Mouse (Mus musculus) left cerebral cortex, postnatal 14 days (tissue): Measurements from ENCODE around the gene Ctnna3. TPM values are rescaled to one million over a fixed set of nuclear protein-coding genes. Genes with fewer than 3 reads are reported as not detected.
A peak's percentile ranks its signal among the peaks of the same experiment; 100 is the strongest.

ENCODE experiments used
- DNase-seq, 2 experiments: peaks; one replicate each; pipeline ENCODE4 v3.0.0; 2021 to 2022; ENCODE audit warnings: low spot score in 2 of 2, mixed read lengths in 1 of 2
- intact Hi-C: fragments of 180-260 bp; cut with DNase I; formaldehyde crosslinking; loops from one replicate; pipeline ENCODE4 v1.15.1; 2025
- total RNA-seq, 2 experiments: library from RNA; stranded (reverse); gene quantifications; 2 replicates each; pipeline ENCODE4 v1.2.3; 2021

Ctnna3 gene
- total RNA-seq, 2 experiments from 2014 or later: 1.0 to 2.0 TPM

DNA sequence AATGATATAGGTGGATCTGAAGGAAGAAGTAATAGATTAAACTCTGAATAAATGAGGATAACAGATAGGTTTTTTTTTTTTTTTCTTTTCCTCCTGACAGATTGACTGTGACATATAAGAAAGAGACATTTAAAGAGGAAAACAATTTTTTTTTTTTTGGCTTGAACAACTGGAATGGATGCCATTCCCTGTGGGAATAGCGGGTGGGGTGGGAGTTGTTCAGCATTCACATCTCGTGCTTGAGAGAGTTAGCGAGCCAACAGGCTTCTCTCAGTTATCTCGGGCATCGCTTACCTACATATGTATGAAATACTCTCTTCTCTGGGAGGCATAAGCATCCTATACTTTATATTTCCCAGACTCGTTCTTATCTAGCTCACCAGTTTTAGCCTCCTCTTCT is 375.7 kb downstream of the Ctnna3 start:
- intact Hi-C loops: no loop called here

DNA sequence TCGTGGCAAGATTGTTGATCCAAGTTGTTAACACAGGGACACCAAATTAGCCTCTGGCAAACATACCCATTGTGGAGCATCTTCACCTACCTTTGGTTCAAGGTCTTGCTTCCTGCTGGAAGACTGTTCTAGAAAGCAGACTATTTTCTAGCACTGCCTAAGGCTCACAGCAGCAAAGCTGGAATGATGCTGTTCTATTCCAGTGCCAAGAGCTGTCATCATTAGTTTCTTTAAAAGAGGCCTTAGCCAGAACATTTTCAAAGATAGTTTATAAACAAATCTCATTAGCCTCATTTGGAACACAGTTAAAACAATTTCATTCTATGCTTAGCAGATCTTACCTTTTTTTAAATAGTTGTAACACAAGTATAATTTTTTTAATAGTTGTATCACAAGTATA is 376.4 kb downstream of the Ctnna3 start:
- intact Hi-C loops: no loop called here
- DNase-seq: no peak

More for the DNA sequence above, 375.7 kb downstream of the Ctnna3 start:
- DNase-seq: no peak

DNA sequence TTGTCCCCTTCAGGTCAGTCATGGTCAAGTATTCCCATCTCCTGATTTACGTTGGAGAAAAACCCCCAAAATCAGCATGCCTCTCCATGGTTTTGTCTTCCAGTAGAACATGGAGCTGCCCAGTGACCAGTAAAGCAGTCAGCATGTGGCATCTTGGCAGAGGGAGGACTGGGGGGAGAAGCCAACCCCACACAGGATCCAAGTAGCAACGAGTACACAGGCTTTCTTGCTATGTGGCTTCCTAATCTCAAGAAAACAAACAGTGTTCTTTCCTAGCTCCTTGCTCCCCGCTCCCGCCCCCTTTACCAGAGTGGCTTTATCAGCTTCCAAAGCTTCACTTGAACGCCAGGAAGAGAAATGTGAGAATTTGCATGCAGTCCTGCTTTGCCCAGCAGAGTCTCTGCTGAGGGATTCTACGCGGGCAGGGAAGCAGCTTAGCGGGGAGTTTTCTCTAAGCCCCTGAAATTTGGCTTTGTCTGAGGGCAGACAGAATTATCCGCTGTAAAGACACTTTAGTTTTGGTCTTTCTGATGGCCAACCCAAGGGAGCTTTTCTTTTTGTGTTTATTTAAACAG is 380.2 kb downstream of the Ctnna3 start:
- DNase-seq: no peak
- intact Hi-C loops: no loop called here

DNA sequence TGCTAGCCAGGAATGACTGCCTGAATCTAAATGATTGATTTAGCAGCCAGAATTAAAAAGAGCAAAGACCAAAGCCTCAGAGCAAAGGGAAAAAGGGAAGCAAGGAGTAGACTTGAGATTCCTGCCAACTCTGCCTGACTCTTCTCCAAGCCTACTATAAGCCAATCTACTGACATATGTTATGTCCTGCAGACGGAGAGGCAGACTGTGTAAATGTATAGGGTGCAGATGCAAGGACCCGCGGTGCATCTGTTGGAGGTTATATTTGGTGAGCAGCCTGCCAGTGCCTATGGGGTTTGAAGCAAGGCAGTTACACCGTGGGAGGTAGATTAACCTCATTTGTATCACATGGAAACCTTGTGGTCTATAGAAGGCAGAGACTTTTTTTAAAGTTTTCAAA is 409.1 kb downstream of the Ctnna3 start:
- intact Hi-C loops: no loop called here
- DNase-seq: peak; percentile 37 to 42

DNA sequence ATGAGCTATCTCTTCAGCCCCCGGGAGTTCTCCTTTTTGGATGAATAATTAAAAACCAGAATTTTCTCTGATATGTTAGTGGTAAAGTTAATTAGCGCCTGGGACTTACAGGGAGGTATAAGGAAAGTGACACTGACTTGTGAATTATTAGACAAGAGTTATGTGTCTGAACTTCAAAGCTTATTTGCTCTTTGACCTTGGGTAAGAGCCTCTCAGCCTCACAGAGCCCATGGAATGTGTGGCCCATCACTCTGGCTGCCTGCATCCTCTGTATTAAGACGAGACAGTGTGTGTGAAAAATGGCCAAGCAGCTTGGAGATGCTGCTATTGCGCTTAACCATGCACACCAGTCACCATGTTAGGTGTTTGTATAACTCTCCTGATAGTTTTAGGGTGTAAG is 422.0 kb downstream of the Ctnna3 start:
- DNase-seq: no peak
- intact Hi-C loops: no loop called here

DNA sequence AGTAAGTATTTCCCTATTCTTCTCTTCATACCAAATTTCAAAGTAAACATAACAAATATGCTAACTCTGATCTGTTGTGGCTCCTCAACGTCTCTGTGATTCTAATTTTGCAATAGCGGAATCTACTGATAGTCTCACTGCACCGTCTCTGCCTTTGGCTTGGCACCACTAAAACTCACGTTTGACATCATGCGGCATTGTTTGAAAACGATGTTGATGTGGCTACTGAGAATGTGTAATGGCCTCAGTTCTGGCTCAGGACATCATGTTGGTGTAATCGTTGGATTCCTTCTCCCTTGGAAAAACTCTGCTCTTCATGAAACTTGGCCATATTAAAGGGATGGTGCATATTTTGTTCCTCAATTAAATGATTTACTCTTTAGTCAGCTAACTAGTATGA is 439.2 kb downstream of the Ctnna3 start:
- no peak for DNase-seq
- intact Hi-C loops: no loop called here

DNA sequence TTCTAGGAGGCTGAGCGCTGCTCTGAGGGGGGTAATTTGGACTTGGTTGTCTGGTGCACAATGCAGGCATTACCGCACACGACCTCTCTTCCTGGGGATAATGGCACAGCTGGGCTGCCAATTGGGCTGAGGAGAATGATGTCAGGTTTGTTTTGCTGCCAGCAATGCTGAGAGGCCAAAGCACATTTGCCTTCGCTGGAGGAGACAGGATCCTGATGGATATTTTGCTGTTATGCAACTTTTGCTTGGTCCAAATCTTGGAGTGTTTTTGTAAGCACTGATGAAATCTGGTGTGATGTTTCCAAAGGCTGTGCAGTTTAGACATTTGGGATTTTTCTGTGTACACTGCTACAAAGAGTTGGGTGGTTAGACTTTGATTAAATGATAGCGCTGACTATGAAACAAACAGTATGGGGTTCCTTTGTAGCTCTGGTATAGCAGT is 450.6 kb downstream of the Ctnna3 start:
- DNase-seq: peak in 1 of 2 experiments; percentile 14
- intact Hi-C loops: no loop called here

DNA sequence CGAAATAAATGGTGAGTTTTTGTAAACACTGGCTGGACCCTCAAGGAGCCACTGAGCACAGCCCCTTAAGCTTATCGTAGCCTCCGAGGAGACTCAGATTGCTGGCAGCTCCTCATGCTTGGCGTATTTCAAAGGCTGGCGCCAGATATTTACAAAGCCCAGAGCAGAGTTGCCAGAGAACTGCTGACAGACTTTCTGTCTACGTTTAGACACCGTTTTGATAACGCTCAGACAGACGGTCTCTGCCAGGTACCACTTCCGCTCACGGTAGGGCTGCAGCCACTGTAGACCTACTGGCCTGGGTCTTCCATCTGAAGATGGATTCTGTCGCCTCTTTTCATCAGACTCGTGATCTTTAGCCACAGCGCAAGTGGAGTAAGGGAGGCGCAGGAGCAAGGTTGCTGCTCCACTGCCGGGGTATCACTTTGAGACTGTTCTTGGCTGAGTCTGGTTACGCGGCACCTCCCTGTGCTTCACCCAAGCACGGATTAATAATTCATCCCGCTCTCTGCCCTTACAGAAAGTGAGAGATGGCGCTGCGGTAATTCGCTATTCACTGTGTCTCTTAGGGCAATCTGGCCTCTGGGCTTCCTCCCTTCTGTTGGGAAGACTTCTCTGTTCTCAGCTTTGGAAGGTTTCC is 456.7 kb downstream of the Ctnna3 start:
- intact Hi-C loops: no loop called here
- no peak for DNase-seq

DNA sequence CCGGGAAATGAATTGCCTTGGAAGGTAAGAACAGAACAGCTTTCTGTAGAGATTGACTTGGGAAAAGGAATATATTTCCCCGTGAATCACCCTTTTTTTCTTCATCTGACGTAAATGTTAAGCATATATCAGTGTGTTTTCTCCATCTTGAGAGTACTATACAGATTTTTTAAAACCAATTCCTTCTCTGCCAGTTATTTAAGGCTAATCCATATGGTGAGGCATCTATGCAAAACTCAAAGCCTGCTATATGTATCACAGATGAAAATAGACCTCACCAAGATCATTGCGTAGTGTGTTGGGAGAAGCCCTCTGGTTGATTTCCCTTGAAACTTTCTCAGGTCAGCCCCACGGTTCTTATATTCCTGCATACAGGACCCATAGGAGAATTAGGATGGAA is 464.7 kb downstream of the Ctnna3 start:
- no peak for DNase-seq
- intact Hi-C loops: no loop called here

DNA sequence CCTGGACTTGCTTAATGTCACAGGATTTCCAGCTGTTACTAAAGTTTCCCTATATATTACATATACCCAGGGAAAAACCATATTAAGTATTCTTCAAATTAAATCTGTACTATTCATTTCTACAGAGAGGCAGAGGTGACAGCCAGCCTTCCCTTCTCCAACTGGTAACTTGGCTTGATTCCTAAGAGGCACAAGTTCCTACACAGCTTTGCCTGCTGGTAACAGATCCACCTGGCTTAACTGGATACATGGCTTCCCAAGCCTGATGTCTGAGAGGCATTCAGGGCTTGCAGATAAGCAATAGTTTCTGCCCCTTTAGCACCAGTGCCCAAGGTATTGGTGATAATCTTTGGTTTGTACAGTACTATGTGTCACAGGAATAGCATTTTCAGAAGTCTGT is 470.0 kb downstream of the Ctnna3 start:
- DNase-seq: no peak
- intact Hi-C loops: no loop called here

DNA sequence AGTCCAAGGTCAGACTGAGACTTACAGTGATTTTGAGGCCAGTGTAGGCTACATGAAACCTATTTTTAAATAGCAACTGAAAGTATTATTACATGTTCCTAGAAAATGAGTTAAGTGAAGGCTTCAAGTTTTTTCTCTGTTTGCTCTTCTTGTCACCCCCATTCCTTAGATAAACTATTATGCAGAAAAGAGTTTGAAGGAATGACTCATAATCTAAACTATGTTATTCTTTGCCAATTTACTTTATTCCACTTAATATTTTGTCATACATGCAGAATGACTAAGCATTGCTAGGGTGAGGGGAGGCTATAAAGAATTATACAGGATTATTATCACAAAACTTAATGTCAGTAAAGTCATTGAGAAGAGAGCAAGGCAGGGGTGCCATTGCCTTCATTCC is 479.0 kb downstream of the Ctnna3 start:
- intact Hi-C loops: no loop called here
- DNase-seq: no peak

DNA sequence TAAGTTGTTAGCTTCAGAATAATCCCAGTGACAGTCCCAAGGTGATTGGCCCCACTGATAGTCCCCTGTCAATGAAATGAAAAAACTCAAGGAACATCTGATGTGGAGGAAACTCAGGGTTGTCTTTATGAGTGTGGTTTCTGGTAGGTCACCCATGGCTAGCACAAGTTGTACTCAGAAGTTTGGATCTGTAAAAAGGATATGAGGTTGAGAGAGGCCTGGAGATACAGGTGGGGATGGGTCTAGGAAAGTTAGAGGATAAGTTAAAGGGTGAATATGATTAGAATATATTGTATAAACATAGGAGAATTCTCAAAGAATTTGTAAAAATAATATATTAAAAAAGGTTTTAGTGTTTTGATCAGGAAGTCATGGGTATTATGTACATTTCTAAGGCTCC is 497.4 kb downstream of the Ctnna3 start, which contains the start of gene Gm10118:
Gm10118 (minus strand) TSS at position 101 of the 400 bp plus-strand sequence.
- no peak for DNase-seq
- intact Hi-C loops: no loop called here

DNA sequence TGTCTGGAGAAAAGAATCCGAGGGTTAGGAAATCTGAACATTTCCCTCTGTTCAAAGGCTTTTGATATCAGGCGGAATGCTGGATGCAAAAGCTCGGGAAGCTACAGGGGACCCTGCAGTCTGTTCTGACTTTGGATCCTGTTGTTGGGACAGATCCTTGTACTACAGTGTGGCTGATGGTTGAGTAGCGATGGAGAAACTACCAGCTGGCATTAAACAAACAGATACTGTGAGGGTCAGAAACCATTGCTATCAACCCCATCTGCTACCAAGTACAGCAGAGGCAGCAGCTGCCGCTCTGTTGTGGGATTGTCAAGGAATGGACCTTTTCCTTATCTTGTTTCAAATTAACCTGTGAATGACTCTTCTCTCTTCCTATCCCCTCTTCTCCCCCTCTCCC is 504.0 kb downstream of the Ctnna3 start:
- intact Hi-C loops: no loop called here
- DNase-seq: no peak

DNA sequence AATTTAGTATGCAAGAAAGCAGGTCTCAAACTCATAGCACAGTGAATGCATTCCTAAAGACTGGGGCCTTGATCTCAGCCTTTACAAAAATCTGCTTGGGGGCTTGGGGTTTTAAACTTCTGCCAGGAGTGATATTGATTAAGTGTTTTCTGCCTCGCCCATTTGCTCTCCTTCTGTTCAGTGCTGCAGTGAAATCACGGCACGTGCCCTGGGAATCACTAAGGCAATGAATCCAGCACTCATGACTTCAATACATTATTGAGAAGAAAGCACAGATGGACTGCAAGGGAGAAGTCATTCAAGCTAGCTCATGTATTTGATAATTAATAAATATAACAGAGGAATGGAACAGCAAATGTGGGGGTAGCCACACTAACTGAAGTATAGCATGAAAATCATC is 515.6 kb downstream of the Ctnna3 start:
- intact Hi-C loops: no loop called here
- no peak for DNase-seq

DNA sequence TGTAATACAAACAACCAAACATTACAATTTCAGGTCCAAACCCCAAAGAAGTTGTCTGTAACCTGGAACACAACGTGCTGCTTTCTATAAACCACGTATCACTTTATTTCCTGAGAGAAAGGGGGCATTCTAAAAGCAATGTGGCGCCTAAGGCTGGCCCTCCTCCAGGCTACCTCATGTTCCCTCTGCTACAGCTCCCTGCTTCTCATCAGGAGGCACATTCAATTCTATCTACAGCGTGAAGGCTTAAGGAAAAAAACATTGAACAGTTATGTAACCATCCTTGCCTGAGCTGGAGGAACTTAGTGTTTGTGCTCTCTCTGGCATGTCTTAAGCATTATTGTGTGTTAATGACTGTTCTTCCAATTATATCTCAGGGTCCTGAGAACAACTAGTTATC is 517.4 kb downstream of the Ctnna3 start:
- intact Hi-C loops: no loop called here
- DNase-seq: peak in 1 of 2 experiments; percentile 49

DNA sequence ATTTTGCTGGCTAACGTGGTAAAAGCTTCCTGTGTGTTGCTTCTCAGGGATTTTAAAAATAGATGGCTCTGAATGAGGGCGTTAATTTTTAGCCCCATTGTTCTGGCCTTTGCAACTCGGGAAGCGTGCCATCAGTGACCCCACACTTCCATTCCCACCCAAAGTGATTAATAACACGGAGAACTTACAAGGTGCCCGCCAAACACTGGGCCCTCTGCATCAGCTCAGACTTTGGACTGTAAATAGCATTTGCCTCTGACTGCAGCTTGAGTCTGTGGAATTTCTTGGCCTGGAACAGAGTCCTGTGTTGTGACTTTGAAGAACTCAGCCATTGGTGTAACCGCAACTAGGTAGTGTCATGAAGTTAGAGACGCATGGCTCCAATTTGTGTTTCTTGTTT is 521.0 kb downstream of the Ctnna3 start:
- intact Hi-C loops: no loop called here
- DNase-seq: no peak

DNA sequence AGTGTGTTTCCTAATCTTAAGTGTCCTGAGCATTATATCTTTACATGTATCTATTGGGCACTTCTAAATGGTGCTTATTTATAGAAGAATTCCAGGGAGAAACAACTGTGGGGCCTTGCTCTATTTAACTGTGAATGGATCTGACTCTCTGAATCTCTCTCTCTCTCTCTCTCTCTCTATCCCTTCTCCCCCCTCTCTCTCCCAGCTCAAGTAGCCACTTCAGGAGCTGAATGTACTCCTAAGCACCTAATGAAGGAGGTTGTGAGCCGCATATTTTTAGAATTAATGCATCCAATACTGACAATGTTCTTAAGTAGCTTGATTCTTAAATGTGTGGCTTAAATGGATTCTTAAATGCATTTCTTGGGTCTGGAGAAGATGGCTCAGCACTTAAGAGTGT is 521.6 kb downstream of the Ctnna3 start:
- intact Hi-C loops: no loop called here

DNA sequence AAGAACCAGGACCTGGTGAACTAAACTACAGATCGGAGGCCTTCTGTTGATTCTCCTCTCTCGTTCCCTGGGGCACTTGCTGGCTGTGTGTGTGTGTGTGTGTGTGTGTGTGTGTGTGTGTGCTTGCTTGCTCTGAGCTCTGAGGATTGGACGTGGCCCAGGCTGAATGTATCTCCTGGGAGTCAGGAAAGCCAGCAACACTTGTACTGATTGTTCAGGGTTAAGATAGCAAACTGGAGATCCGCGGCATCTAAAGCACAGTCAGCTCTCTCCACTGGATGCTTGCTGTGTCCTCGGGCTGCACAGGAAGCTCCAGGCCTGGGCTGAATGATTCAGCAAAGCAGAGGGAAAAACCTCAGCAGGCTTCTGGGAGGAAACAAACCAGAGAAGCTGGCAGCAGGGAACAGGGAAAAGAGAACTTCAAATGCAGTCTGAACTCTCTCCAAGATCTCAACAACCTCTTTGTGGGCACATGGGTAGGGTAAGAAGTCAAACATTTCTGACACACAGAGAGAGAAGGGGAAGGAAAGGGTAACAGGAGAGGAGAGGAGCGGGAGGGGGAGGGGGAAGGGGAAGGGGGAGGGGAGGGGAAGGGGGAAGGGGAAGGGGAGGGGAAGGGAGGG is 524.5 kb downstream of the Ctnna3 start:
- intact Hi-C loops: no loop called here
- no peak for DNase-seq

More for the DNA sequence above, 521.6 kb downstream of the Ctnna3 start:
- DNase-seq: no peak

DNA sequence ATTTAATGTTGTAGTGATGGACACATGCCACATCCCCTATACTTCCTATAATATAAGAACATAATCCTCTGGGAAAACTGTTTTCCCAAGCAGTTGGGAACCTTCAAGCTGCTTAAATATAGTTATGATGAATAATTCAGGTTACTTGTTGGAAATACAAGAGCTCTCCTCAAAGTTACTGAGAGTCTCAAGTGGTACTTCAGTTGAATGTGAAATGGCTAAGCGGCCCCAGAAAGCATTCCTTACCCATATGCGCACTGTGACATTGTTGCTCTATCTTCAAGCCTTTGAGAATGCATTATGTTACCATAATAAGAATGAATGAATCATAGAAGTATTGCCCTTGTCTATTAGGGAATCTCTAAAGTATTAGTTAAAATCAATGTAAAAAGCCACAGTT is 542.4 kb downstream of the Ctnna3 start:
- no peak for DNase-seq
- intact Hi-C loops: no loop called here

DNA sequence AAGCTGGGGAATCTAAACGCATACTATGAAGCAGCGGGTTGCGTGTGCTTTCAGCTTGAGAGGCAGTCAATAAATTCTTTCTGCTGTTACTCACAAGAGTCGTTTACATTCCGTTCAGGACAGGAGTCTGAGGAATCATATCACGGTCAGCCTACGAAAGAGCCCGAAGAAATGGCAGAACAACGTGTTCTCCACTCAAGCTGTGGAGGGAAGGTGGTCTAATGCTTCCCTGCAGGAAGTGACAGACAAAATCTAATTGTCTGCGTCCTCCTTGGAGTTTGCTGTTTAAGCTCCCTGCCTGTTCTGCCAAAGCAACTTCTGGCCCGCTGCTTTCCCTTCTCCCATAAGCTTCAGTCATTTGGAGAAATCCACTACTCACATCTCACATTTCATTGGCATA is 548.2 kb downstream of the Ctnna3 start:
- no peak for DNase-seq
- intact Hi-C loops: no loop called here

DNA sequence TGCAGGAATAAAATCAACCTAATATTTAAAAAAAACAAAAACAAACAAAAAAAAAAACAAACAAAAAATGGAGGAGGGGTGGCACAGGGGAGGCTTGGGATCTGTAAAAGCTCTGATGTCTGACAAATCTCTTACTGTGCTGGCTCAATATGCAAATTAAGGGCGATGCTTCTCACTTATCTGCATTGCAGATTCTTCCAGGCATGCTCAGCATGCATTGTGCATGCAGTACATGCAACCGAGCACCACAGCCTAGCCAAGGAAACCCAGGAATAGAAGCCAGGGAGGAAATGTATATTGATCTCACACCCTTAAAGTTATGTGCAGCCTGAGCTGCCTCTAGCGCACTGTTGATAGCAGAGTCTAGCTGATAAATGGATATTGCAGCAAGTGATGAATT is 548.6 kb downstream of the Ctnna3 start:
- DNase-seq: no peak
- intact Hi-C loops: no loop called here
